Mouse (Mus musculus): ENCODE results near the gene Scaf11.
A peak's percentile ranks its signal among the peaks of the same experiment; 100 is the strongest.
"Not testable (repeated sequence)": the region's sequence is repeated elsewhere in the genome, so short reads cannot be mapped to it uniquely, and the experiment has no call there.

Scaf11 gene

DNA sequence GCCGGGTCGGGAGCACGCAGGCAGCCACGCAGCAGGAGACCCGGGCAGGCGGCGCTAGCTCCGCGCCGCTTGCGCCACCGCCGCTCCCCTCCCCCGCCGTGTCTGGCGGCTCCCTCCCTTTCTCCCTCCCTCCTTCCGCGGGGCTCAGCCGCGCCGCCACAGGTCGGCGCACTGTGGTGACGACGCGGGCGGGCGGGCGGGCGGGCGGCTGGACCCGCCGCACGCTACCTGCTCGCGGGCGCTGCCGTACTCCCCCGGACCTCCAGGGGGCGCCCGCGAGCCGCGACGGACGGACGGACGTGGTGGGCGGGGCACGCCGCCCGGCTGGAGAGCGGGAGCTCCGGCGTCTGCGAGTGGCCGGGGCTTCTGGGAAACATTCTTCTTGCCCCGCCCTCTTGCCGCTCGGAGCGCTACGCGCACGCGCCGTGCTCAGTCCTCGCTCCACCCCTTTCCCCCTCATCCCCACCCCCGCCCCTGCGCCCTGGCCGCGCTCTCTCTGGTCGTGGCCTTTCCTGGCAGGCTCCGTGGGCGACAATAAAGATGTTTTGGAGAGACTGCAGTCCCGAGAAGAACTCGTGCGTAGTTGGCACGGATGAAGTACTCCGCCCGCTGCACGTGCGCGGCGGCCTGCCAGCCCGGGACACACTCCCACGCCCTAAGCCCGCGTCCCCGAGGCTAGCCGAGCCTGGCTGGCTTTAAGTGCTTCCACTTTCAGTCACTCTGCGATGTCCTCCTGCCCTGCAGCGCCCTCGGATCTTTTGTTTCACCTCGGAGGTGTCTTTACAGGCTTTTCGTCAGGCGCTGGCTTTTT, at the start of gene Scaf11:
Gene Scaf11, minus strand, starts transcription at position 114 of the 811 bp plus-strand sequence.
- DNase-seq (ENCODE audit: low spot score) = peak; percentile 94

DNA sequence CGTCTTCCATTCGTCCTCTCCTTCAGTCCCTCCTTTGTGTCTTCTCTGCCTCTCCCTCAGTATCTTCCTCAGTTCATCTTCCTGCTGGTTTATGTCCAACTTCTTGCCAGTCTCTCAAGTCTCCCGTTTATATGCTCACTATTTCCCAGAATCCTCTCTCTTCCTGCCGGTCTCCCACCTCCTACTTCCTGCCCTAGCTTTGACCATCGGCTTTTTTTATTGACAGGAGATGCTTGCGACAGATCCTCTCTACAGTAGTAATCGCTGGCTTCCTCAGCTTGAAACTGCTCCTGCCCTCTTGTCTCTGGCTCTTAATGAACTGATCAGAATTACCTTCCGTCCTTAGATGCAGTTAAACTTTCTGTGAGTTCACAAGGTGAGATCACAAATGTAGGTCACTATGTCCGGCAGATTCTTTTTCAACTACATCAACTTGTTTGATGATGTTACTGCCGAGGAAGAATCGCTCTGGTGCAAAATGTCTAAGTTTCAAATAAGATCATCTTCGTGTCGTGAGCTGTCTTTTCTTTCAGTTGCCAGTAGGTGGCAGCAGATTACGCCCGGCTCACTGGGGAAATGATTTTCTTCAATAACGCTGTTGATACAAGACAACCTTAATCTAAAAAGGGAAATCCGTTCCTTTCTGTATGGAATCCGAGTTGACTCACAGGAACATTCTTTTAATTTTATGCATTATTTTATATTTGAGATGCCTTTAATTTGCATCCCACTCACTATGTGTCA, 46.6 kb upstream of the Scaf11 start:
- DNase-seq (ENCODE audit: low spot score) = peak; percentile 21

DNA sequence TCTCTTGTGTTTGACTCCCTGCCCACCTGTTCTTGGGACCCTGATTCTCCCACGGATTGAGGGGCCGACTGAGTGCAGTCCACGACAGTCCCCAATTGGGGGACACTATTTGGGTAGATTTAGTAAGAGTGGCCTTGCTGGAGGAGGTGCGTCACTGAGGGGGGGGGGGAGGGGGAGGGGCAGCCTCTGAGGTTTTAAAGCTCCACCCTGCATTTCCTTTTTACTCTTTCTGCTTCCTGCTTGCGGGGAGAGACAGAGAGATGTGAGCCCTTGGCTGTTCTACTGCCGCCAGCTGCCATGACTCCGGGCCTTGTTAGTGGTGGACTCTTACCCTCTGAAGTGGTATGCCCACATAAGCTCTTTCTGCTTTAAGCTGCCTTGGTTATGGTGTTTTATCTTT, 37.0 kb upstream of the Scaf11 start:
- DNase-seq (ENCODE audit: low spot score) = no peak

GRCm38 (mm10) chr15:96494279-96494678, 33.6 kb upstream of the Scaf11 start:
- DNase-seq (ENCODE audit: low spot score) = no peak

DNA sequence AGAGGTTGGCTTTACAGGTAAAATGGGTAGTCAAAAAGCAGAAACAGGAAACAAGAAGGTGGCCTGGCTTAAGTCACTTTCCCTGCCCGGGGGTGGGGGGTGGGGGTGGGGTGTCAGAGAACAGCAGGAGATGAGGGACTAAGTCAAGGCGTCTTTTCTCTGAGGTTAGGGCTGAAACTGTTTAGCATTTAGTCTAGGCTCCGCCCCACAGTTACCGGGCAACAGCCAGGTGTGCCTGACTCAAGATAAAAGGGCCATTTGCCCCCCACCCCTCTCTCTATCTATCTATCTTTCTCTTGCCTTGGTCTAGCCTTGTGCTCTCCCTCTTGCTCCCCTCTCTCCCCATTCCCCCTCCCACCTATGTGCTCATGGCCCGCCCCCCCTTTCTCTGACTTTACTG, 32.9 kb upstream of the Scaf11 start:
- DNase-seq (ENCODE audit: low spot score) = no peak

DNA sequence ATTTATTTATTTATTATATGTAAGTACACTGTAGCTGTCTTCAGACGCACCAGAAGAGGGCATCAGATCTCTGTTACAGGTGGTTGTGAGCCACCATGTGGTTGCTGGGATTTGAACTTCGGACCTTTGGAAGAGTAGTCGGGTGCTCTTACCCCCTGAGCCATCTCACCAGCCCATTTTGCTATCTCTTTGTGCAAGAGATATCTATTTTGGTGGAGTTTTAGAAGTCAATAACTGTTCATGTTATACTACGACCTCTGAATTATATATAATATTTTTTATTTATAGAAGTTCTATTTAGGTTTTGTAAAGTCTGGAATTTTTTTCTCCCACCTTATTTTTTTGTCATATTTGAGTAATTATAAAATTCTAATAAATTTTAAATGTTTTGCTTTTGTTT, 32.3 kb upstream of the Scaf11 start:
- not testable (repeated sequence) for DNase-seq (ENCODE audit: low spot score)

GRCm38 (mm10) chr15:96491861-96492641, 31.4 kb upstream of the Scaf11 start:
- no peak for DNase-seq (ENCODE audit: low spot score)

- DNase-seq (ENCODE audit: low spot score) = no peak
Measured at GRCm38 (mm10) chr15:96491421-96491820, 30.8 kb upstream of the Scaf11 start.

DNA sequence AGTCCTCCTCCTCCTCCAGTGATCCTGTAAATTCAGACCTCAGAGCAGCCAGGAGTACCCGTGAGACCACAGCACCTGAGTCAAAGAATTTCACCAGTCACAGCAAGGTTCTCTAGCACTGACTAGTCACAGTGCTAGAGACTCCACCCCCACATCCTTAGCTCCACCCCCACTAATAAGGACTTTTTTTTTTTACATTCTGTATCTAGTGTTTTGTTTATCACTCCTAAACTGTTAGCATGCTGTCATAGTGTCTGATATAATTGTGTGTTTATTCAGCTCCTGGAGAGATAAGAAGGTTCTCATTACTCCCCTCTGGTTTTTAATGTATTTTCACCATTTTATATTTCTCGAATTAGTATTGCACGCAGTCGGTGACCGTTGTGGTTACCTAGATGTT, 29.5 kb upstream of the Scaf11 start:
- no peak for DNase-seq (ENCODE audit: low spot score)

DNA sequence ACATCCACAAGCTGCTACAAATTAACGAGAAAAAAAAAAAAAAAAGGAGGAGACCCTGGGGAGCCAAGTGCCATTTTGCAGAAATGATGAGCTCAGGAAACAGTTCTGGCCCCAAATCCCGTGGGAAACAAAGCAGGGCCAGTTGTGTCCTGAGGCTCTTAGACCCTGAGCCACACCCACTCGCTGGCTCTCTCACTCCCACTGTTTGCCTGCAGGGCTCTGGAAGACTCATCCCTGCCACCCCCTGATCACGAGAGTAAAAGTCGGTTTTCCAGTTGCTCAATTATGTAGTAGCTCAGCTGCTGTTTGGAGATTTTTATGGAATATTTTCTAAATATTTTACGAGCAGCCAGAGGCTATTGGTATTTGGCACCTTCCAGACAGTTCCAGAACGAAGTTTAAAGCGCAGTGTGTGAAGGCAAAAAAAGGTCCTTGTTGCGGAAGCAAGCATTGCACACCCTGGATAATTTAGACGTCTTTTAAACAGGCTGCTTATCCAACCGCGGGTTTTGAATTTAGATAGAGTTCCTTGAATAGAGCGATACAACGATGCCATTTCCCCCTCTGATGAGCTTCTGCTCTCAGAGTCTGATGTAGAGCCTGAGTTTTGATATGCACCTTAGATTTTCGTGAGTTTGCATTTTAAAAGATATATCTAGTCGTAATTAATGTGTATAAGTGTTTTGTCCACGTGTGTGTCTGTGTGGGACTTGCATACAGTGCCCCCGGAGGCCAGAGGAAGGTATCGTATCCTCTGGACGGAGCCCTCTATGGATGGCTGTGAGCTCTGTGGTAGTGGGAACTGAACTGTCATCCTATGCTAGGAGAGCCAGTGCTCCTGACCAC, 28.5 kb upstream of the Scaf11 start:
- DNase-seq (ENCODE audit: low spot score) = no peak

GRCm38 (mm10) chr15:96487066-96487698, 26.5 kb upstream of the Scaf11 start:
- DNase-seq (ENCODE audit: low spot score) = no peak

DNA sequence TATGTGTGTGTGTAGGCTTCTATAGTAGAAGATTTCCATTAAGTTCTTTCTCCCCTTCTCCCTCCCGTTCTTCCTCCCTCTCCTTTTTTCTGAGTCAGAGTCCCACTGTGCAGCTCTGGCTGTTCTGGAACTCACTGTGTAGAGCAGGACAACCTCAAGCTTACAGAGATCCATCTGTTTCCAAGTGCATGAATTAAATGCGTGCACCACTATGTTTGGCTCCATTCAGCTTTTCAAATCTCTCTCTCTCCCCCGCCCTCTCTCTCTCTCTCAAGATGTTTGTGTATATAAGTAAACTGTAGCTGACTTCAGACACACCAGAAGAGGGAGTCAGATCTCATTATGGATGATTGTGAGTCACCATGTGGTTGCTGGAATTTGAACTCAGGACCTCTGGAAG, 20.2 kb upstream of the Scaf11 start:
- no peak for DNase-seq (ENCODE audit: low spot score)

DNA sequence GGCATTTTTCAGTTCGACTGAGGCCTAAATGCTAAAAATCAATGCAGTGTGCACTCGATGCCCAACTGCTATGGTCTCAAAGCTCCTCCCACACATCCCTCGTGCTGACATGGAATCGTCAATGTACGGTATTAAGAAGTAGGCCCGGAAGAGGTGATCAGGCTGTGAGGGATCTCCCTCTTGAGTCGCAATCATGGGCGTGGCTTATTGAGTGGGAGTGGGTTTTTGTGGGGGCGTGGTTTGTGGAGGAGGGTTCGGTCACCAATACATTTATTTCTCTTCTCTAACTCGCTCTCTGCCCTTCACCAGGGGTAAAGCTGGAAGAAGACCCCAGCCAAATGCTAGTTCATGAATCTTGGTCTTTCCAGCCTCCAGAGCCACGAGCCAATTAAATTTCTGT, 17.4 kb upstream of the Scaf11 start:
- no peak for DNase-seq (ENCODE audit: low spot score)

DNA sequence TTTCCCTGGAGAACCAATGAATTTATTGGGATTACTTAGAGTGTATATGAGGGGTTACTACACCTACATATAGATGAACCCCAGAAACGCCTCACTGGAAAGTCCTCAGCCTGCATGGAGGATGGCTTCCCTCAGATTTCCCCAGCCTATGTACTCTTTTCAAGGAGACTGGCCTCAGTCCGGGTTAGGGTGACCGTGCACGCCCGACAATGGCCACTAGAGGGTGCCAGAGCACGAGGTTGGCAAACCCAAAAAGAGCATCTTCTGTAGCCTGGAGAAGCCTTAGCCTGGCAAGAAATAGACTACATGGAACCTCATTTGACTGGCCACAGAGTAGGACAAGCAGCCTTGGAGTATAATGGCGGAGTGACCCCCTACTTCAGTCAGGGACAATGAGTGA, 15.7 kb upstream of the Scaf11 start:
- peak; percentile 85 for DNase-seq (ENCODE audit: low spot score)

DNA sequence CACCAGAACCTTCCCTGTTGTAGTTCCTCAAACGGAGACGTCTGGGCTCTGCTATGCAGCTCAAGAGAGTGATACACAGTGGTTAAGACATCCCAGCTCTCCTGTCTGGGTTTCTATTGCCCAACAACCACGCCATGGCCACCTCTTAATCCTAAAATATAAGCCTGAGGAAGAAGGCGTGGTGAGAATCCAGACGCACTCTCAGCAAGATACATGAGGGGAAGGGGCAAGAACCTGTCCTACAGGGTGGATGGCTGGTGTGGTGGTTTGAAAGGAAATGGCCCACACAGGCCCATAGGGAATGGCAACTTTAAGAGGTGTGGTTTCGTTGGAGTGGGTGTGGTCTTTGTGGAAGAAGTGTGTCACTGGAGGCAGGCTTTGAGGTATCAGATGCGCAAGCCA, 14.9 kb upstream of the Scaf11 start:
- no peak for DNase-seq (ENCODE audit: low spot score)

GRCm38 (mm10) chr15:96474325-96474955, 13.8 kb upstream of the Scaf11 start:
- peak; percentile 40 for DNase-seq (ENCODE audit: low spot score)

- DNase-seq (ENCODE audit: low spot score) = no peak
Measured at GRCm38 (mm10) chr15:96473920-96474319, 13.3 kb upstream of the Scaf11 start.

GRCm38 (mm10) chr15:96468316-96468715, 7.7 kb upstream of the Scaf11 start:
- no peak for DNase-seq (ENCODE audit: low spot score)

GRCm38 (mm10) chr15:96467844-96468243, 7.2 kb upstream of the Scaf11 start:
- no peak for DNase-seq (ENCODE audit: low spot score)

DNA sequence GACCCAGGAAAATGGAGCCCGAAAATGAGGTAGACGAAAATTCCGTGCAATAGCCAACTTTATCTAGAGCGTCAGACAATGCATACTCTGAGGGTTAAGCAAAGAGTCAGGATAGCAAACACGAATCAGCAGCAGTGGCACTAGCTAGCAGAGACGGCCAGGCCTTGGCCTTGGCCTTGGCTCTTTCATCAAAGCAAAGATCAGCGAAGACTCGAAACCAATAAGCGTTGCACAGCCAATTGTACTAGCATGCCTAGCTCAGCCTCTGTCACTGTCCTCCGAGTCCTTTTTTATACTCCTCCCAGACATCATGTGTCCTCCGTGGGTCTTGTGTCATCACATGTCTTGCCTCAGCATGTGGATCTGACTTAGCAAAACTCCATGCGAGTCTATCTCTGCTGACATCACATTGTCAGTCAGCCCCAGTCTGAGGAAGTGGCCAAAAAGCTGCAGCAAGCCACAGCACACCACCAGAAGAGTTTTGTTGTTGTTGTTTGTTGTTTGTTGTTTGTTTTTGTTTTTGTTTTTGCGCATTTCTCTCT, 5.8 kb upstream of the Scaf11 start:
- no peak for DNase-seq (ENCODE audit: low spot score)

Data from layer of hippocampus, adult 11-12 months (tissue).